Mouse (Mus musculus) MEL (cell line): ENCODE data around the gene Olfr263. TPM values are rescaled to one million over a fixed set of nuclear protein-coding genes. Genes with fewer than 3 reads are reported as not detected.
"Not testable (repeated sequence)": the region's sequence is repeated elsewhere in the genome, so short reads cannot be mapped to it uniquely, and the experiment has no call there.

Experiments
- DNase-seq: peaks from one replicate; pipeline ENCODE4 v3.0.0; 2011; ENCODE audit warnings: low read depth, low spot score
- H3K27ac ChIP-seq: 2 replicates; pipeline ENCODE4 v1.5.1; 2012; ENCODE audit warnings: low read depth, mild to moderate bottlenecking, control low read depth, low read length, moderate library complexity; ENCODE audit not compliant: control insufficient read depth
- H3K27me3 ChIP-seq, 2 experiments: fragments of 150-350 bp in 1 of 2; sonication (generic) in 1 of 2; 2 replicates each; pipeline ENCODE4 v1.6.1; 2012; ENCODE audit warnings: low read length in 2 of 2, mild to moderate bottlenecking in 2 of 2, improper control_type of control experiment in 1 of 2, moderate library complexity in 1 of 2; ENCODE audit not compliant: insufficient read depth in 2 of 2, control insufficient read depth in 1 of 2
- H3K36me3 ChIP-seq, 2 experiments: 2 replicates each; pipeline ENCODE4 v1.6.1; 2012 to 2014; ENCODE audit warnings: low read length in 2 of 2, improper control_type of control experiment in 1 of 2, inconsistent platforms in 1 of 2, mild to moderate bottlenecking in 1 of 2; ENCODE audit not compliant: insufficient read depth in 2 of 2, control insufficient read depth in 1 of 2
- H3K4me1 ChIP-seq, 2 experiments: fragments of 150-350 bp in 1 of 2; sonication (generic) in 1 of 2; 2 replicates each; pipeline ENCODE4 v1.6.1; 2012; ENCODE audit warnings: low read length in 2 of 2, improper control_type of control experiment in 1 of 2, mild to moderate bottlenecking in 1 of 2; ENCODE audit not compliant: insufficient read depth in 2 of 2, control insufficient read depth in 1 of 2
- H3K4me3 ChIP-seq, 2 experiments: fragments of 150-350 bp in 1 of 2; sonication (generic) in 1 of 2; 2 replicates each; pipeline ENCODE4 v1.5.1; 2012; ENCODE audit warnings: low read depth in 2 of 2, low read length in 2 of 2, mild to moderate bottlenecking in 2 of 2, moderate library complexity in 2 of 2, control low read depth in 1 of 2, improper control_type of control experiment in 1 of 2; ENCODE audit not compliant: control insufficient read depth in 1 of 2, insufficient read depth in 1 of 2
- H3K79me2 ChIP-seq: 2 replicates; pipeline ENCODE4 v1.6.1; 2012; ENCODE audit warnings: mild to moderate bottlenecking, low read length, moderate library complexity; ENCODE audit not compliant: control insufficient read depth, poor library complexity, insufficient read depth
- H3K9ac ChIP-seq: 2 replicates; pipeline ENCODE4 v1.6.1; 2012; ENCODE audit warnings: low read depth, mild to moderate bottlenecking, control low read depth, low read length, moderate library complexity; ENCODE audit not compliant: control insufficient read depth, poor library complexity, severe bottlenecking
- H3K9me3 ChIP-seq: fragments of 150-350 bp; sonication (generic); replicated peaks from 2 replicates; pipeline ENCODE4 v1.6.1; 2012; ENCODE audit warnings: mild to moderate bottlenecking, low read length, improper control_type of control experiment, moderate library complexity; ENCODE audit not compliant: insufficient read depth
- EP300 ChIP-seq, 2 experiments: IDR thresholded peaks; 2 replicates each; pipeline ENCODE4 v1.6.1; 2011; ENCODE audit warnings: improper control_type of control experiment in 2 of 2, low read length in 2 of 2, low read depth in 1 of 2, mild to moderate bottlenecking in 1 of 2
- HCFC1 ChIP-seq: IDR thresholded peaks from 2 replicates; pipeline ENCODE4 v1.6.1; 2012; ENCODE audit warnings: low read depth, mild to moderate bottlenecking, inconsistent platforms, low read length, improper control_type of control experiment, moderate library complexity
- JUND ChIP-seq: IDR thresholded peaks from 2 replicates; pipeline ENCODE4 v1.6.1; 2011; ENCODE audit warnings: low read depth, mild to moderate bottlenecking, improper control_type of control experiment, low read length
- KAT2A ChIP-seq: conservative IDR thresholded peaks from 2 replicates; pipeline ENCODE4 v1.6.1; 2012; ENCODE audit warnings: low read depth, low read length, improper control_type of control experiment, inconsistent platforms
- MAZ ChIP-seq: IDR thresholded peaks from 2 replicates; pipeline ENCODE4 v1.6.1; 2012; ENCODE audit warnings: low read depth, mild to moderate bottlenecking, inconsistent platforms, low read length, improper control_type of control experiment
- MYC ChIP-seq: IDR thresholded peaks from 2 replicates; pipeline ENCODE4 v1.6.1; 2011; ENCODE audit warnings: low read depth, mild to moderate bottlenecking, low read length, improper control_type of control experiment, moderate library complexity
- NRF1 ChIP-seq: IDR thresholded peaks from 2 replicates; pipeline ENCODE4 v1.6.1; 2014; ENCODE audit warnings: low read depth, mild to moderate bottlenecking, inconsistent platforms, low read length, improper control_type of control experiment, moderate library complexity; ENCODE audit not compliant: poor library complexity, insufficient read depth, severe bottlenecking
- RCOR1 ChIP-seq: IDR thresholded peaks from 2 replicates; pipeline ENCODE4 v1.6.1; 2012; ENCODE audit warnings: low read depth, mild to moderate bottlenecking, inconsistent platforms, low read length, improper control_type of control experiment
- SMC3 ChIP-seq: IDR thresholded peaks from 2 replicates; pipeline ENCODE4 v1.6.1; 2011; ENCODE audit warnings: low read depth, low read length, improper control_type of control experiment
- TBP ChIP-seq: IDR thresholded peaks from 2 replicates; pipeline ENCODE4 v1.8.0; 2011; ENCODE audit warnings: low read depth, low read length, improper control_type of control experiment
- TCF12 ChIP-seq: IDR thresholded peaks from 2 replicates; pipeline ENCODE4 v1.6.1; 2014; ENCODE audit warnings: low read depth, mild to moderate bottlenecking, inconsistent platforms, low read length, improper control_type of control experiment, moderate library complexity
- USF2 ChIP-seq, 2 experiments: IDR thresholded peaks; 2 replicates each; pipeline ENCODE4 v1.6.1; 2011 to 2012; ENCODE audit warnings: improper control_type of control experiment in 2 of 2, low read length in 2 of 2, borderline replicate concordance in 1 of 2, inconsistent platforms in 1 of 2, low read depth in 1 of 2, mild to moderate bottlenecking in 1 of 2; ENCODE audit not compliant: insufficient read depth in 1 of 2
- ZKSCAN1 ChIP-seq: IDR thresholded peaks from 2 replicates; pipeline ENCODE4 v1.6.1; 2012; ENCODE audit warnings: low read depth, mild to moderate bottlenecking, inconsistent platforms, low read length, improper control_type of control experiment, moderate library complexity
- polyA plus RNA-seq, 2 experiments: library from polyadenylated mRNA; stranded (reverse) in 1 of 2; unstranded in 1 of 2; fragments of >175 nt in 1 of 2; fragments of >200 nt in 1 of 2; gene quantifications; 2 replicates each; pipeline versions ENCODE4 v1.2.1 to v1.2.4; 2012; ENCODE audit warnings: low replicate concordance in 2 of 2, low read depth in 1 of 2; ENCODE audit not compliant: insufficient read length in 2 of 2, insufficient read depth in 1 of 2, missing spikeins in 1 of 2
- total RNA-seq: library from RNA; depleted of rRNA; stranded (reverse); fragments of 300-350 nt; gene quantifications from 2 replicates; pipeline ENCODE4 v1.2.3, GENCODE M21; 2012; rRNA removed

Gene Olfr263
- total RNA-seq, result not detected in 2 replicates
- not detected for polyA plus RNA-seq

DNA sequence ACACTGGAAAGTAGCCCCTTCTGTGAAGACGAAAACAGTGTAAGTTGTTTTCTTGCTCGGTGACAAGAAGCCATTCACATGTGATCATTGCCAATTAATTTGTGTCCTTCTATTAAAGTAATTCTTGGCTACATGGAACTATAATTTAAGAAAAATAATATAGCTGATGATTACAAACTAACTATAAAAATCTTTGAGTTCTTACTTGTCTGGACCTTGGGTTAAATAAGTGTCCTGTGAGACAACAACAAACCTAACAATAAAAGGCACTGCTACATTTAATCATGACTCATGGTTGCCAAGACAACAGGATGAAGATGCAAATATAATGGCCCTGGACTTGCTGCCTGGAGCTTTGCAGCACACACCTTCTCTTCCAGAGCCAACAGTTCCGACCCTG lies at the start of gene Olfr263:
Olfr263 (plus strand) TSS at position 301 of the 400 bp plus-strand sequence.
- not testable (repeated sequence) for H3K27ac ChIP-seq, H3K9ac ChIP-seq, DNase-seq, H3K36me3 ChIP-seq, H3K4me3 ChIP-seq, H3K9me3 ChIP-seq, H3K27me3 ChIP-seq, H3K4me1 ChIP-seq, H3K79me2 ChIP-seq

DNA sequence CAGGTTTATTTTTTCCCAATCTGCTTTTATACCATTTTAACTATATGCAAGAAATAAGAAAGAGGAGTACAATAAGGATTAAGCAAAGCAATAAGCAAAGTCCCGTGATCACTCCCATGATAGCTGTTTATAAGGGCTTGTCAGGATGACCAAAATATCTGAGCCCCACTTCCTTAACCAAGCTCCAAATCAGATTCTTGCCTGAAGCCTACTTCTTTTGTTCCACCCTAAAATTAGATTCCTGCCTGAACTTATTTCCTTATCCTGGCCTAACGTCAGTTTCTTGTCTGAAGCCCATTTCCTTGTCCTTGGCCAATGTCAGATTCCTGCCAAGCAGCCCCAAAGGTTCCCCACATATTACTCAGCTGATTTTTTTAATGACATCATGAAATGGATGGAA lies 46.8 kb upstream of the Olfr263 start:
- no peaks in the 10 kb centered on the region; a peak in 1 of 4 replicates for H3K27me3 ChIP-seq
- no peak overlapping the region for H3K27ac ChIP-seq
- H3K9ac ChIP-seq, result no peak overlapping the region
- DNase-seq, result no peak
- H3K4me1 ChIP-seq, result no peaks in the 10 kb centered on the region
- TF ChIP-seq EP300 (IDR thresholded peaks at IDR 0.05; ENCODE audit: low read depth in 1 of 2, low read length in 2 of 2) (no peak), TBP (no peak), JUND (no peak), NRF1 (no peak), TCF12 (no peak), MAZ (no peak), SMC3 (no peak), USF2 (IDR thresholded peaks at IDR 0.05; ENCODE audit: borderline replicate concordance in 1 of 2, insufficient read depth in 1 of 2, low read depth in 1 of 2, low read length in 2 of 2) (no peak)
- TF ChIP-seq, all 39 proteins: peak for 0
- no peaks in the 10 kb centered on the region for H3K79me2 ChIP-seq
- H3K9me3 ChIP-seq, result no peaks in the 10 kb centered on the region
- no peak overlapping the region for H3K4me3 ChIP-seq
- no peaks in the 10 kb centered on the region for H3K36me3 ChIP-seq

DNA sequence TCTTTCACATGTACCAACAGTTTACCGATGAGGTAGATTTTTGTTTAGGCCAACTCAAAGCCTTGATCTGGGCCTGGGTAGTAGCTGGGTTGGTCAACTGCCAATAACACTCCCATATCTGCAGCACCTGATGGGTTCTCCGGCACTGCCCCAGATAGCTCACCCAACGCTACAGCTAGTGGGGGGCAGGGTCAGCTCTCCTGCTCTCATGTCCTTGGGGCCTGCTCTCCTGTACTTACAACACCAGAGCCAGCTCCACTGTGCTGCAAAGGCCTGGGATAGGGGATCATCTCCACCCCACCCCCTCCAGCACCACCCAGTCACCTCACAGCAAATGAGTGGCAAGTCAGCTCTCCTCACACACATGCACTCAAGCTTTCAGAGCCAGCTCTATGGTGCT lies 19.7 kb upstream of the Olfr263 start:
- no peaks in the 10 kb centered on the region for H3K9me3 ChIP-seq
- DNase-seq, result no peak
- H3K27me3 ChIP-seq, result no peaks in the 10 kb centered on the region
- no peaks in the 10 kb centered on the region for H3K79me2 ChIP-seq
- no peak overlapping the region for H3K9ac ChIP-seq
- H3K4me1 ChIP-seq, result no peaks in the 10 kb centered on the region
- no peaks in the 10 kb centered on the region for H3K36me3 ChIP-seq
- H3K4me3 ChIP-seq, result no peak overlapping the region
- TF ChIP-seq KAT2A (no peak), MYC (no peak), RCOR1 (no peak), HCFC1 (no peak), USF2 (IDR thresholded peaks at IDR 0.05; ENCODE audit: borderline replicate concordance in 1 of 2, insufficient read depth in 1 of 2, low read depth in 1 of 2, low read length in 2 of 2) (no peak), ZKSCAN1 (no peak)
- no peak overlapping the region for H3K27ac ChIP-seq
